Mouse (Mus musculus): ENCODE measurements around the gene Fbxw7.

GRCm38 (mm10) chr3:84944933-84945332, 129.9 kb downstream of the Fbxw7 start:
- no peak for TF ChIP-seq CHD2 (IDR thresholded peaks at IDR 0.05; ENCODE audit: low read depth, low read length)
- TF ChIP-seq MAFK (IDR thresholded peaks at IDR 0.05; ENCODE audit: insufficient read depth, low read depth, low read length): no peak
- TF ChIP-seq ZC3H11A (IDR thresholded peaks at IDR 0.05; ENCODE audit: borderline replicate concordance, low read depth, low read length): no peak
